Mouse (Mus musculus) midbrain, postnatal 0 days (tissue): ENCODE data around the gene Camk2n2. TPM values are rescaled to one million over a fixed set of nuclear protein-coding genes. Genes with fewer than 3 reads are reported as not detected.
A peak's percentile ranks its signal among the peaks of the same experiment; 100 is the strongest.

Source experiments
- ATAC-seq: fragments of 200-750 bp; cut with Nextera tagmentation; 2 replicates; pipeline ENCODE4 v1.8.0; 2017; ENCODE audit warnings: moderate number of reproducible peaks, mild to moderate bottlenecking, moderate TSS enrichment, moderate library complexity; ENCODE audit not compliant: low FRiP score
- DNase-seq: peaks from one replicate; pipeline ENCODE4 v3.0.0-alpha.2; 2015; ENCODE audit warnings: low spot score
- H3K27ac ChIP-seq: fragments of 300-500 bp; sonication (generic); 2 replicates; pipeline ENCODE4 v1.5.1; 2014; ENCODE audit warnings: low read depth, mild to moderate bottlenecking, low read length, mixed read lengths
- H3K27me3 ChIP-seq: fragments of 300-500 bp; sonication (generic); 2 replicates; pipeline ENCODE4 v1.6.1; 2014; ENCODE audit warnings: low read length, control low read depth, mixed read lengths; ENCODE audit not compliant: insufficient read depth
- H3K36me3 ChIP-seq: fragments of 300-500 bp; sonication (generic); 2 replicates; pipeline ENCODE4 v1.6.1; 2014; ENCODE audit warnings: low read length, control low read depth, mixed read lengths; ENCODE audit not compliant: insufficient read depth
- H3K4me1 ChIP-seq: fragments of 300-500 bp; sonication (generic); 2 replicates; pipeline ENCODE4 v1.6.1; 2014; ENCODE audit warnings: mild to moderate bottlenecking, control low read depth, antibody characterized with exemption, low read length, mixed read lengths; ENCODE audit not compliant: insufficient read depth
- H3K4me2 ChIP-seq: fragments of 300-500 bp; sonication (generic); 2 replicates; pipeline ENCODE4 v1.6.1; 2014; ENCODE audit warnings: low read depth, mild to moderate bottlenecking, low read length, mixed read lengths; ENCODE audit not compliant: poor library complexity, severe bottlenecking
- H3K4me3 ChIP-seq: fragments of 300-500 bp; sonication (generic); 2 replicates; pipeline ENCODE4 v1.5.1; 2014; ENCODE audit warnings: low read depth, mild to moderate bottlenecking, low read length, moderate library complexity
- H3K9ac ChIP-seq: fragments of 300-500 bp; sonication (generic); replicated peaks from 2 replicates; pipeline ENCODE4 v1.6.1; 2014; ENCODE audit warnings: mild to moderate bottlenecking, low read length, moderate library complexity, mixed read lengths; ENCODE audit not compliant: poor library complexity, severe bottlenecking
- H3K9me3 ChIP-seq: fragments of 300-500 bp; sonication (generic); 2 replicates; pipeline ENCODE4 v1.6.1; 2016; ENCODE audit warnings: low read length, control low read depth
- CTCF ChIP-seq: IDR thresholded peaks from 2 replicates; pipeline ENCODE4 v1.5.1; 2016; ENCODE audit warnings: antibody characterized with exemption, mild to moderate bottlenecking
- WGBS: fragments of 180-500 bp; shearing (Covaris S2); extraction: QIAGEN DNeasy Blood & Tissue Kit; methylation state at CpG from one replicate; pipeline ENCODE4 v1.1.7; 2014; 5-methylcytosine and 5-hydroxymethylcytosine counted together
- polyA plus RNA-seq: library from polyadenylated mRNA; unstranded; fragments of >200 nt; fragmentation: Nextera tagmentation; extraction: Ambion mirVana; gene quantifications from 2 replicates; pipeline ENCODE4 v1.2.1, GENCODE M21; 2015
- total RNA-seq: library from RNA; depleted of rRNA; stranded (reverse); fragments of >200 nt; gene quantifications from 2 replicates; pipeline ENCODE4 v1.2.3, GENCODE M21; 2014

The Camk2n2 gene
- total and polyA plus RNA-seq, 2 experiments from 2014 or later = 87.6 to 111 TPM

DNA sequence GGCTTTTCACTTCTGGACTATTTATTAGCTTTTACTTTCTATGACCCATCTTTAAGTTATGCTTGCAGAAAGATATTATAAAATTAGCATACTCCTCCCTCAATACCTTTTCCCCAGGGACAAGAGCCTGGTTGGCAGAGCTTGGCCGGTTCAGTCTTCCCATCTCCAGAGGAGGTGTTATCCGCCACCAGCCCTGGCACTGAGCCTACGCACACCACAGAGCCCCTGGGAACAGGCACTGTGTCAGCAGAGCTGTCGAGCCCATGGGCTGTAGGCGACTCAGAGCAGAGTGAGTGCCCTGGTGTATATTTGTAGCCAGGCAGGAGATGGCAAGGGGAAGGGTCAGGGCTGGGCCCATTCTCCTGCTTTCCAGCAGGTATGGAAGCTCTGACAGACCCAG lies 20.6 kb downstream of the Camk2n2 start:
- no peak for DNase-seq
- Histone ChIP-seq H3K36me3 (peaks cover 27% of the 10 kb centered on the region), H3K4me2 (no peak overlapping the region), H3K4me3 (no peak overlapping the region), H3K27ac (no peak overlapping the region), H3K9ac (no peak overlapping the region), H3K9me3 (no peaks in the 10 kb centered on the region), H3K4me1 (no peaks in the 10 kb centered on the region), H3K27me3 (no peaks in the 10 kb centered on the region)
- ATAC-seq = no peak
- TF ChIP-seq CTCF = no peak
- 54% methylated on average over 5 of the region's 5 CpGs for WGBS

DNA sequence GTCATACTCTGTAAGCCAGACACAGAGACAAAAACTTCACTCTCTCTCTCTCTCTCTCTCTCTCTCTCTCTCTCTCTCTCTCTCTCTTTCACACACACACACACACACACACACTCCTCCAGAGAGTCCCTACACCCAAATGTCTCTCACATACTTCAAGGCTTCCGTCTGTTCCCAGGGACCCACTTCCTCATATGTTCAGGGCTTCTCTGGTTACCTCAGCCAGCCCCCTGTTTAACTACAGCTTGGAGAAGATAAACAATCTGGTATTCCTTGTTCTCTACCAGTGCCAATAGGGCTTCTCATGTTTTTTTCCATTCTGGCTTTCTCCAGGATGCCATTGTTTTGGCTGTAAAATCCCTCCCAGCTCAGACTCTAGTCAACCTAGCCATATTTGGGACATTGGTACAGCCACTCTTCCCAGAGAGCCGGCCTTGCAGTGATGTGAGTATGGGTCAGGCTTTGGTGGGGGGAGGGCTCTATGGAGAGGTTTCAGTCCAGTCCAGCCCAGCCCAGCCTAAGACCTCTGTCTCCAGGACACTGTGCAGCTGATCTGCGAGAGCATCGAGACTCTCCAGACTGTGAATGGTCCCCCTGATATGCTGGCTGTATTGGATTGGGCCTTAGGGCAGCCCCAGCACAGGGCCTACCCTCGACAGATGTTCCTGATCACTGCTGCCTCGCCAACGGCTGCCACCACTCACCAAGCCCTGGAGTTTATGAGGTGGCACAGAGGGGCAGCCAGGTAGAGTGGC lies 24.2 kb downstream of the Camk2n2 start:
- no peak for ATAC-seq

DNA sequence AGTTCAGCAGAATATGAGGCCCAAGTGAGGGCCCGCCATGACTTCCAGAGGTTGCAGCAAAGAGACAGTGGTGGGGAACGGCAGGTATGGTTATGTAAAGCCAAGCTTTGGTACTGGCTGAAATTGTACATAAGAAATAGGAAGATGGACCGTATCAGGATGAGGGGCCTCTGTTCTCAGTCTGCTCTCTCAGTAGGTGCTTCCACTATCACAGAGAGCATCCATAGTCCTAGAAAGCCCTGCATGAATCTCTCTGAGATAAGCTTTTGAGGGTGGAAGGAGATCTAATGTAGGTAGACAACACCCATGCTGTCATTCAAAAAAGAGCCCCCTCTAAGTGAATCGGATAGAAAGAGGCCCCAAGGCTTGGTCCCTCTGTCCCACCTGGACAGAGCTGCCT lies 25.4 kb downstream of the Camk2n2 start:
- 87% methylated on average over 4 of the region's 4 CpGs for WGBS
- peaks cover 13% of the 10 kb centered on the region; the same call in 1 of the 2 replicates for H3K27me3 ChIP-seq
- no peak for DNase-seq
- peaks cover 2% of the 10 kb centered on the region; the same call in 1 of the 2 replicates for H3K4me1 ChIP-seq
- no peak overlapping the region for H3K4me2 ChIP-seq
- H3K9ac ChIP-seq = no peak overlapping the region
- peaks cover 3% of the 10 kb centered on the region; the same call in 1 of the 2 replicates for H3K36me3 ChIP-seq
- no peaks in the 10 kb centered on the region for H3K9me3 ChIP-seq
- no peak overlapping the region for H3K27ac ChIP-seq
- no peak for ATAC-seq
- H3K4me3 ChIP-seq = no peak overlapping the region
- TF ChIP-seq CTCF = no peak

More for the DNA sequence above, 24.2 kb downstream of the Camk2n2 start:
- Histone ChIP-seq H3K4me1 (no peaks in the 10 kb centered on the region), H3K27ac (no peak overlapping the region), H3K9me3 (no peaks in the 10 kb centered on the region), H3K4me2 (no peak overlapping the region), H3K36me3 (peaks cover 6% of the 10 kb centered on the region), H3K4me3 (no peak overlapping the region), H3K9ac (no peak overlapping the region), H3K27me3 (peaks cover 6% of the 10 kb centered on the region; the same call in 1 of the 2 replicates)
- 76% methylated on average over 7 of the region's 7 CpGs for WGBS
- DNase-seq = no peak
- TF ChIP-seq CTCF = no peak

DNA sequence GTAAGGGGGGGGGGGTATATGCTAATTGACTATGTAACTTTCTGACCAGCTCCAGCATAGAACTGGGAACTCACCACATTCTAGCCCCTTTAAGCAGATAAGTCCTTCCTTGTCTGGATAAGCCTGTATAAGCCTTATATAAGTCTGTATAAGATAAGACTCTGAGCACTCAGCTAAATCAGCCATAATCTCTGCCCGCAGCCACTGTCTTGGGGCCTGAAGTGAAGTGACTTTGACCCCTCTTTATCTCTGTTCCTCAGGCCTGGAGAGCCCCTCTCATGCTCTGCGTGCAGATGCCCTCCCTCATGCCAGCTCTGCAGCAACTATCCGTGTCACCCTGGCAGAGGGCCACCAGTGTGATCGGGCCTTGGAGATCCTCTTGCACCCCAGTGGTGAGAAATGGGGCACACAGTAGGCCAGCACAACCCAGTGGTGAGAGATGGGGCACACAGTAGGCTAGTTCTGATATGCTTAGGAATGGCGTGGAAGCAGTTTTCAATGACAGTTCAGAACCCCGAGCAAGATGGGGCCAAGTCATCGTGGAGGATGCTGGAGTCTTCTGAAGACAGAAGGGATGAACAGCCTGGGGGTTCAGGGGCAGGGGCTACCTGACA lies 25.9 kb downstream of the Camk2n2 start:
- peaks cover 3% of the 10 kb centered on the region; the same call in 1 of the 2 replicates for H3K36me3 ChIP-seq
- no peaks in the 10 kb centered on the region for H3K9me3 ChIP-seq
- H3K9ac ChIP-seq = no peak overlapping the region
- H3K27ac ChIP-seq = no peak overlapping the region
- DNase-seq = no peak
- no peak for TF ChIP-seq CTCF
- 78% methylated on average over 7 of the region's 7 CpGs for WGBS
- ATAC-seq = no peak
- peaks cover 2% of the 10 kb centered on the region; the same call in 1 of the 2 replicates for H3K4me1 ChIP-seq
- H3K4me2 ChIP-seq = no peak overlapping the region
- H3K4me3 ChIP-seq = no peak overlapping the region
- H3K27me3 ChIP-seq = peaks cover 13% of the 10 kb centered on the region; the same call in 1 of the 2 replicates

DNA sequence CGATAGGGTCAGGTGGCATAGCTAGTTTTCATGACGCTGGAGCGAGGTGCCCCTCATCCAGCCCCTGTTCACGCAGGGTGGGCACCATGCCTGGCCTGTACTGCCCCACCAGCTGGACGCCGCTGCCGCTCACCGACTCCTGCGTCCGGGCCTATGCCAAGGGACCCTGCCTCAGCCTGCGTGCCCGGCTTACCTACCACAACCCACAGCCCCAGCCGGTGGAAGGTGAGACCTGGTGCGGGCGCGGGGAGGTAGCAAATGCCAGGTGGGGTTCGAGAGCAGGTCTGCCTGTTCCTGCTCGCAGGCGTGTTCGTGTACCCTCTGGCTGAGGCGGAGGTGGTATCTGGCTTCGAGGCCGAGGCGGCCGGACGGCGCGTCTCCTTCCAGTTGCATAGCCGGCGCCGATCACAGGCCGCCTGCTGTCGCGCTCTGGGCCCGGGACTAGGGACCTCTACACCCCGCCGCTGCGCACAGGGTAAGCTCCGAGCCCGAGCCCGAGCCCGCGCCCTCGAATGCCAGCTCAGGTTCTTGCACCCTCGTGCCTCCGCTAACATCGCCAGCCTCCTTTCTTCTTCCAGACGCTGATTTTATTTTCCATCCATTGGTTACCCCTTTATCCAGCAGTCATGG lies 29.9 kb downstream of the Camk2n2 start:
- Histone ChIP-seq H3K9ac (peak overlapping the region; percentile 69), H3K27me3 (peaks cover 13% of the 10 kb centered on the region; the same call in 1 of the 2 replicates), H3K27ac (no peak overlapping the region), H3K4me3 (peak overlapping the region; percentile 66), H3K36me3 (peaks cover 3% of the 10 kb centered on the region; the same call in 1 of the 2 replicates), H3K4me2 (peak overlapping the region; percentile 75), H3K4me1 (peaks cover 2% of the 10 kb centered on the region; the same call in 1 of the 2 replicates), H3K9me3 (no peaks in the 10 kb centered on the region)
- TF ChIP-seq CTCF = no peak
- 11% methylated on average over 48 of the region's 48 CpGs for WGBS
- DNase-seq = no peak
- ATAC-seq = 0 out of 2 replicates have a peak, but pooled peaks have one; percentile 3
